Mouse (Mus musculus): ENCODE measurements around the gene Kcnh6.

Gene Kcnh6

GRCm38 (mm10) chr11:106065923-106066571 lies 58.1 kb downstream of the Kcnh6 start, which contains the start of gene Taco1:
Gene Taco1, plus strand, starts transcription at chr11:106066061.
- DNase-seq: peak; percentile 92

DNA sequence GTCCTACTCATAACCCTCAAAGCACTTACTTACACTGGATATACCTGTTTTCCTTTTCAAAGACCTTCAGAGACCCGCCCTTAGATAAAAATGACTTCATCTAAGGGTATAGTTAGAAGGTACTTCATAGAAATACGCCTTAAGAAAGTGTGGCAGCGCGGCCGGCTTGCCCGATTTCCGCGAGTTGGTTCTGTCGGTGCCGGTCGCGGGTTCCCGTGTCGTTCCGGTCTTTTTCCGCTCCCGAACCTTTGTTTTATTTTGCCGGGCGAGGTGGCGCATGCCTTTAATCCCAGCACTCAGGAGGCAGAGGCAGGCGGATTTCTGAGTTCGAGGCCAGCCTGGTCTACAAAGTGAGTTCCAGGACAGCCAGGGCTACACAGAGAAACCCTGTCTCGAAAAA lies 58.7 kb downstream of the Kcnh6 start:
- DNase-seq: peak; percentile 46

GRCm38 (mm10) chr11:106073774-106074173 lies 65.8 kb downstream of the Kcnh6 start:
- DNase-seq: no peak

DNA sequence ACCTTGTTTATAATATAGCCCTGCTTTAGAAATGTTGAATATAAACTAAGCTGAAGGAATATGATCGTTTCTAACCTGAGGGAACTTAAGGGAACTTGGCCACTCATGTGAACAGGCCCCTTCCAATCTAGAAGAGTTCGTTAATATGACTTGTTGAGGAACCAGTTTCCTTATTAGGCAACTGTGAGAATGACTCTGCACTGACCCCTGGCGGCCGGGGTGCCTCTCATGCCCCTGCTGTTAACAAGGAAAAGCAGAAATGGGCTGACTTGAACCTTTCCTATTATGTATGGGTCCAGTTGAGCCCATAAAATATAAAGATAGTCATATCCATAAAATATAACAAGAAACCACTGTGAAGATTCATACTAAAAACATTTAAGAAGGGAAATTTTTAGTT lies 68.4 kb downstream of the Kcnh6 start:
- DNase-seq: peak; percentile 82
